Mouse (Mus musculus) cortical plate, adult 2 months (tissue): Measurements from ENCODE around the gene Ppp2r2c.

ENCODE experiments used
- CTCF ChIP-seq: fragments of 200-500 bp; IDR thresholded peaks from 2 replicates; pipeline ENCODE4 v1.5.1; 2011; ENCODE audit warnings: mild to moderate bottlenecking, control low read depth, low read length; ENCODE audit not compliant: insufficient read depth; ENCODE audit errors: extremely low read depth
- POLR2A ChIP-seq: fragments of 200-500 bp; IDR thresholded peaks from 2 replicates; pipeline ENCODE4 v1.6.1; 2011; ENCODE audit warnings: mild to moderate bottlenecking, low read length, control low read depth; ENCODE audit not compliant: insufficient read depth; ENCODE audit errors: extremely low read depth

- TF ChIP-seq CTCF (no peak), POLR2A (no peak)
Observed at GRCm38 (mm10) chr5:36933383-36933782, 65.1 kb downstream of the Ppp2r2c start.
